Mouse (Mus musculus) megakaryocyte, embryonic 14.5 days (primary cell): Measurements from ENCODE around the gene Stpg4.

Experiments
- FLI1 ChIP-seq: IDR thresholded peaks from 2 replicates; pipeline ENCODE4 v1.6.1; 2012; ENCODE audit warnings: low read length, inconsistent platforms, mixed read lengths
- GATA1 ChIP-seq: IDR thresholded peaks from 3 replicates; pipeline ENCODE4 v1.6.1; 2012; ENCODE audit warnings: mixed read lengths, low read length, inconsistent platforms, borderline replicate concordance

DNA sequence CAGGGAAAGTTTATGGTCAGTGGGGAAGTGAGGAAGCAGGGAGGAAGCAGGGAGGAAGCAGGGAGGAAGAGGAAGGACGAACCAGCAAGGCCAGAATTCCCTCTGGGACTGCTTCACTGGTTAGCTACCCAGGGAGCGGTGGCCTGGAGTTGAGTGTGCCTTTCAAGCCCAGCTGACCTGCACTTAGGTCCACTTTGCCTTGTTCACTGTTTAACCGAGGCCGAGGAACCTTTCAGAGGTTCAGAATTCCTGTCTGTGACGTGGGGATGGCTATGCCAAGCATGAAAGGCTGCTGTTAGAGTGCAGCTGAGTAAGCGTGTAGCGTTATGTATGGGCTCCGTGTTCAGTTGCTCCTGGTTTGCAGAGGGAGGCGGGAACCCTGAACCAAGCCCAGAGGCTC, 54.2 kb downstream of the Stpg4 start:
- TF ChIP-seq FLI1 = no peak
- TF ChIP-seq GATA1 = no peak
